Comparison of ENCODE assay signal across 8 mouse cellular contexts in genomic region chr5:110429045-110429444, GRCm38 (mm10). TPM values are rescaled to one million over a fixed set of nuclear protein-coding genes. Genes with fewer than 3 reads are reported as not detected.
A peak's percentile ranks its signal among the peaks of the same experiment; 100 is the strongest.
DNase-seq lines count a peak whose midpoint lies in the region; ATAC-seq and TF ChIP-seq lines count a peak whose summit lies in the region.

No protein-coding gene starts in this region.

- H3K4me3 ChIP-seq in kidney, adult 2 months (ENCODE audit: insufficient read depth, low read depth, low read length) = no peak overlapping the region
- H3K4me3 ChIP-seq in liver, embryonic 15.5 days (replicated peaks) = no peak overlapping the region
- no peak overlapping the region for H3K4me3 ChIP-seq in neural tube, embryonic 15.5 days (replicated peaks)

- peak; percentile 73 for TF ChIP-seq CTCF in kidney, adult 2 months (conservative IDR thresholded peaks at IDR 0.05; ENCODE audit: insufficient read depth, insufficient read length, low read depth, low read length)

- H3K9ac ChIP-seq in liver, embryonic 15.5 days = no peak overlapping the region
- no peak overlapping the region for H3K9ac ChIP-seq in neural tube, embryonic 15.5 days (replicated peaks)

- no peaks in the 10 kb centered on the region; the same call in 1 of the 2 replicates for H3K36me3 ChIP-seq in kidney, adult 2 months (ENCODE audit: control insufficient read depth, insufficient read depth, low read length)
- H3K36me3 ChIP-seq in liver, embryonic 15.5 days (replicated peaks) = peaks cover 34% of the 10 kb centered on the region
- H3K36me3 ChIP-seq in neural tube, embryonic 15.5 days = peaks cover 28% of the 10 kb centered on the region

- 39% methylated on average over 9 of the region's 9 CpGs for WGBS in kidney, adult 2 months
- 37% methylated on average over 9 of the region's 9 CpGs for WGBS in liver, embryonic 15.5 days (ENCODE audit: insufficient replicate concordance)
- 36% methylated on average over 9 of the region's 9 CpGs for WGBS in neural tube, embryonic 15.5 days

- H3K9me3 ChIP-seq in liver, embryonic 15.5 days (replicated peaks) = no peaks in the 10 kb centered on the region
- H3K9me3 ChIP-seq in neural tube, embryonic 15.5 days (replicated peaks) = no peaks in the 10 kb centered on the region

- peak; percentile 45; the same call in 1 of the 2 replicates for ATAC-seq in liver, embryonic 15.5 days (ENCODE audit: insufficient read depth)
- ATAC-seq in neural tube, embryonic 15.5 days (ENCODE audit: low FRiP score) = peak; percentile 82; the same call in 1 of the 2 replicates

- H3K4me1 ChIP-seq in kidney, adult 2 months (ENCODE audit: control insufficient read depth, insufficient read depth, low read length) = no peaks in the 10 kb centered on the region
- 0 out of 2 replicates have a peak, but pooled peaks cover 4% of the 10 kb centered on the region for H3K4me1 ChIP-seq in liver, embryonic 15.5 days (replicated peaks)
- 0 out of 2 replicates have a peak, but pooled peaks cover 6% of the 10 kb centered on the region for H3K4me1 ChIP-seq in neural tube, embryonic 15.5 days

- no peak overlapping the region for H3K4me2 ChIP-seq in liver, embryonic 15.5 days
- no peak overlapping the region for H3K4me2 ChIP-seq in neural tube, embryonic 15.5 days

- no peak overlapping the region for H3K27ac ChIP-seq in kidney, adult 2 months (ENCODE audit: insufficient read depth, low read depth, low read length)
- no peak overlapping the region for H3K27ac ChIP-seq in liver, embryonic 15.5 days (replicated peaks)
- H3K27ac ChIP-seq in neural tube, embryonic 15.5 days (replicated peaks) = no peak overlapping the region

- H3K27me3 ChIP-seq in kidney, adult 2 months (replicated peaks; ENCODE audit: control insufficient read depth, insufficient read depth, low read length) = no peaks in the 10 kb centered on the region
- H3K27me3 ChIP-seq in liver, embryonic 15.5 days = no peaks in the 10 kb centered on the region
- H3K27me3 ChIP-seq in neural tube, embryonic 15.5 days (replicated peaks) = no peaks in the 10 kb centered on the region

- DNase-seq in 3T3-L1 (ENCODE audit: low read depth, low spot score) = peak; percentile 80
- peak; percentile 12 for DNase-seq in MEL-GATA-1-ER (ENCODE audit: extremely low read depth, low read depth)
- peak; percentile 78 for DNase-seq in cerebellum, adult 9-10 months
- DNase-seq in frontal cortex, postnatal 36 days (ENCODE audit: low spot score in 2 of 2) = peak; percentile 42 to 67
- peak; percentile 58 for DNase-seq in kidney, adult 2 months
- DNase-seq in urinary bladder, postnatal 36 days (ENCODE audit: low spot score in 2 of 2) = peak; percentile 44 to 56

- TF ChIP-seq POLR2A in kidney, adult 2 months (IDR thresholded peaks at IDR 0.05; ENCODE audit: low read depth, low read length) = no peak

RNA-seq across cellular contexts. Expression of gene Fbrsl1, which starts 19.3 kb away (rescaled TPM):
- 38.2 and 47.0 TPM in 2 replicates for polyA plus RNA-seq in kidney, adult 2 months (2012; rRNA removed)
- 4.1 and 4.9 TPM in 2 replicates for polyA plus RNA-seq in liver, embryonic 15.5 days (2015; fragmentation: Nextera tagmentation; extraction: Ambion mirVana)
- polyA plus RNA-seq in neural tube, embryonic 15.5 days (2015; fragmentation: Nextera tagmentation; extraction: Ambion mirVana) = 16.7 and 19.7 TPM in 2 replicates

Comparison
In these comparisons a context has a peak if more than half of its experiments do, and no peak if none do; other contexts are left out.
1. DNase-seq: peak in every context shown above with its lines; median percentile 80 in 3T3-L1; 78 in cerebellum, adult 9-10 months; 58 in kidney, adult 2 months; 54 in frontal cortex, postnatal 36 days; 50 in urinary bladder, postnatal 36 days; 12 in MEL-GATA-1-ER.